Mouse (Mus musculus) olfactory bulb, adult 2 months (tissue): ENCODE results near the gene Tcte1. TPM values are rescaled to one million over a fixed set of nuclear protein-coding genes. Genes with fewer than 3 reads are reported as not detected.

ENCODE experiments used
- H3K27ac ChIP-seq: fragments of 200-500 bp; 2 replicates; pipeline ENCODE4 v1.5.1; 2012; ENCODE audit warnings: low read depth, low read length; ENCODE audit not compliant: insufficient read depth
- H3K4me1 ChIP-seq: fragments of 200-500 bp; 2 replicates; pipeline ENCODE4 v1.6.1; 2012; ENCODE audit warnings: low read length; ENCODE audit not compliant: control insufficient read depth, insufficient read depth
- H3K4me3 ChIP-seq: fragments of 200-500 bp; 2 replicates; pipeline ENCODE4 v1.5.1; 2012; ENCODE audit warnings: mild to moderate bottlenecking, low read depth, low read length, moderate library complexity; ENCODE audit not compliant: insufficient read depth
- CTCF ChIP-seq: fragments of 200-500 bp; IDR thresholded peaks from 2 replicates; pipeline ENCODE4 v1.5.1; 2012; ENCODE audit warnings: low read depth, mild to moderate bottlenecking, low read length, moderate library complexity; ENCODE audit not compliant: insufficient read depth
- POLR2A ChIP-seq: fragments of 200-500 bp; IDR thresholded peaks from 2 replicates; pipeline ENCODE4 v1.6.1; 2012; ENCODE audit warnings: mild to moderate bottlenecking, low read depth, low read length, moderate library complexity; ENCODE audit not compliant: insufficient read depth
- WGBS: fragments of 180-500 bp; shearing (Covaris S2); methylation state at CpG from one replicate; pipeline ENCODE4 v1.1.7; 2018; 5-methylcytosine and 5-hydroxymethylcytosine counted together
- polyA plus RNA-seq: library from polyadenylated mRNA; stranded (reverse); fragments of >200 nt; gene quantifications from 2 replicates; pipeline ENCODE4 v1.2.4, GENCODE M21; 2012; ENCODE audit warnings: low replicate concordance; ENCODE audit not compliant: missing spikeins, insufficient read depth, insufficient read length

Tcte1 gene
- polyA plus RNA-seq, 1 experiment = not detected

DNA sequence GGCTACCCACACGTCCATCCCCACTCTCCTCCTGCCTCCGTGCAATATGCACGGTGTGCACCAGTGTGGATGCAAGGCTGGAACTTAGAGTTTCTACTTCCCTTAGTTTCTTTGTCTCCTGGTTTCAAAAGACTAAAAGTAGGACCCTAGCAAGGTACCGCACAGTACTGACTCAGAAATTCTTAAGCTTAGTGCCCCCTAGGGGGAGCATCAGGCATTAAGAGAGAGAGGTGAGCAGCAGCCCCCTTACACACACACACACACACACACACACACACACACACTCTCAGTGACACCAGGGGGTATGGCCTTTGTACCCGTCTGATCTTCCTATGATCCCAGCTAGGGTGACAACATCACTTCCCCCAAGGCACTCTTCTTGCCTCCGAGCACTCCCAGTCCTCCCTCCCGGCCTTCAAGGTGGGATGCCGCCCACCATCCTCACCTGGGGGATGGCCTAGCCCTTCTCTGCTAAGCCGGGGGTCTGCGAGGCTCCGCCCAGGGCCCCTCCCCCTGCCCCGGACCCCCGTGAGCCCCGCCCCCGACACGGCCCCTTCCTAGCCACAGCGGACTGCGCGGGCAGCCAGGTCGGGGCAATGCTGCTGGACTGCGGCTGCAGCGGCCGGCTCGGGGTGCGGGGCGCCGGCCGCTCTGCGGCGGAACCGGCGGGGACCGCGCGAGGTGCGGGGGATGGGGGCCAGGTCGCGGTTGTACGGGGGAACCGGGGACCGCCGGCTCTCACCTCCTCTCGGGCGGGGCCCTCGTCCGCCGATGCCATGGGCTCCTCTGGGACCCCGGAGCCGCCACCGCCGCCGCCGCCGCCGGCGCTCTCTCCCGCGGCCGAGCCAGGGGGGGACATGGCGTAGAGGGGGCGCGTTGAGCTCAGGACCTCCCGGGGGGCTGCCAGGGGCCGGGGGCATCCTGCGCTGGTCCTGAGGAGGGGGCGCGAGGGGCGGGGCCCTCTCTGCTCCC lies 25.6 kb downstream of the Tcte1 start:
- peaks cover 42% of the 10 kb centered on the region for H3K4me1 ChIP-seq

DNA sequence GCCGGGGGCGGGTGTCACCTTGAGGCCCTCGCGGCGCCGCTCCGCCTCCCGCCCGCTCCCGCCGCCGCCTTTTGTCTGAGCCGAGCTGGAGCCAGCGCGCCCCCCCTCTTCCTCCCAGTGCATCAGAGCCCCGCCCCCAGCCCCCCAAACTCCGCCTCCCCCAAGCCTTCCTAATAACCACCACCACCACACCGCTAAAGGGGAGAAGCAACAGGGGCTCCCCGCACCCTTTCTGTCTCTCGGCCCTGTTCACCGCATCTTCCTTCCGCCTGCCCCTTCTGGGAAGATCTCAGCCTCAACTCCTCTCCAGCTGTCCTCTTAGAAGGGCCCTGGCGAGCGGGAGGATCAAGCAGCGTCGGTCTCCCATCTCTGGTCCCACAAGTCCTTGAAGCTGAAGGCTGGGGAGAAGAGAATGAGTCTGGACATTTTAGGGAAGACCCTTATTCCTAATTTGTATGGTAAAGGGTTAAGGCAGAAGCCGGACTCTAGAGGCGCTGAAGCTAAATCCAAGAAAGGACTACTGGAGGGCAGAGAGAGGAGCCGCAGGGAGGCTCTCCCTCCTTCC lies 26.5 kb downstream of the Tcte1 start, which contains the start of gene Tmem151b:
Gene Tmem151b, minus strand, starts transcription at position 61 of the 565 bp plus-strand sequence.
- Histone ChIP-seq H3K4me3 (peak within 1 kb of the TSS; percentile 76), H3K27ac (peak within 1 kb of the TSS; percentile 32), H3K4me1 (peaks cover 33% of the 10 kb centered on the region)
- WGBS = under 1% methylated on average over 12 of the region's 29 CpGs
- TF ChIP-seq CTCF (no peak), POLR2A (no peak)

More for the DNA sequence above, 25.6 kb downstream of the Tcte1 start:
- Histone ChIP-seq H3K4me3 (peak overlapping the region; percentile 76), H3K27ac (no peak overlapping the region; the same call in 1 of the 2 replicates)
- TF ChIP-seq CTCF (no peak), POLR2A (no peak)
- WGBS = 2% methylated on average over 65 of the region's 68 CpGs

DNA sequence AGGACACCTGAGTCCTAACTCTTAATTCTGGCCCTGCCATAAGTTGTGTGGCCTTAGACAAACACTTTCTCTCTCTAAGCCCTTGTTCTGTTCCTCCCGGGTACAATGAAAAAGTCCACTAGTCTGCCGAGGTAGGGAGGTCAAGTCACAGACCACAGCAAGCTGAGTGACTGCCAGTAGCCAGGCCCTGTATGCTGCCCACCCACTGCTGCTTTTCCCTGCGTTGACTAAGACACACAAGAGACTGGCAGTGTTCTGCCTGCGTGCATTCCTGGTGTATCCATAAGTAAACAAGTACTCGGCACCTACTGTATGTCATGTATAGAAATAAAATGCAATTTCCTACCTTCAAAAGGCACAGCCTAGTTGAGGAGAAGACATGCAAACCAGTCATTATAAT lies 27.0 kb downstream of the Tcte1 start:
- no peak overlapping the region for H3K4me3 ChIP-seq
- TF ChIP-seq CTCF (no peak), POLR2A (no peak)
- WGBS = 21% methylated on average over 5 of the region's 5 CpGs
- peaks cover 30% of the 10 kb centered on the region for H3K4me1 ChIP-seq
- no peak overlapping the region for H3K27ac ChIP-seq

DNA sequence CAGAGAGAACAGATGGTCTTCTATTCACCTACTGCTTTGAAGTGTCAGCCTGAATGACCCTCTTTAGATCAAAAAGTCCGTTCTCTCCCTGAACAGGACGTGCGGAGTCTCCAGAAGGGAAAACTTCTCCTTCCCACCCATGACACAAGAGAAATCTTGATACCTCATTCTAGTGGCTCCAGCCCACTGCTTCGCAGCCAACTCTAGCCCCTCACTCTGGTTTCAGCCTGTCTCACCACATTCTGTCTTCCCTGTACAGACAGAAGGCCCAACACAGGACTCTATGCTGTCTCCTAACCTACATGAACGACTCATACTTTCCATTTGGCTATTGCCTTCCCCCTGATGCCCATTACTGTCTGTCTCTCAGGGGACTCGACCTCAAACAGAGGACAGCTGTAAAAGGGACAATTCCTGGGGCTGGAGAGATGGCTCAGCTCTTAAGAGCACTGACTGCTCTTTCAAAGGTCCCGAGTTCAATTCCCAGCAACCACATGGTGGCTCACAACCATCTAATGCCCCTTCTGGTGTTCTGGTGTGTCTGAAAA lies 28.1 kb downstream of the Tcte1 start:
- Histone ChIP-seq H3K4me1 (peaks cover 34% of the 10 kb centered on the region), H3K27ac (no peak overlapping the region), H3K4me3 (no peak overlapping the region)
- WGBS = 77% methylated on average over 7 of the region's 7 CpGs
- no peak for TF ChIP-seq CTCF

DNA sequence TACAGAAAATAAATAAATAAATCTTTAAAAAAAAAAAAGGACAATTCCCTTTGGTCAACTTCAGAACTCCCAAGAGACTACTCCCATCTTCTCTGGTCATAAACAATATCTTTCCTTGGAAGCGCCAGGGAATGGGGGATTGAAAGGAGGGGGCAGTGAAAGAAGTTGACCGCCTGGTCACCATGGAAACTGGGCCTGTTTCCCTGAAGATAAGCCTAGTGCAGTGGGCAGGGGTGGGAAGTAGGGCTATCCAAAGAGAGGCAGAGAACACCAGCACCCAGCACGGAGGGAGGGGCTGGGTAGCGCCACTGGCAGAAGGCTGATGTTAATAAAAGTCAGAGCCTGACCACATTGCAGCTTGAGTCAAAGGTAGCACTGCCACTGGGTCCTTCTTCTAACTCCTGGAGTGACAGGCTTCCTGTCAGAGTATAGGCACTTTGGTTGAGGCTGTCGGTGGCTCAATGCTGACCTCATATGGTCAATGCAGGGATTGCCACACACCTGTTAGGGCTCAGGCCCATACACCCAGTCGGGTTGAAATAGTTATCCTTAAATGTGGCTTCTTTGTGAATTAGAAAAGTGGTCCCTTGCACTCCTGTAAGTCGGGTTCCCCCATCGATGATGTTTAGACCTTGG lies 28.7 kb downstream of the Tcte1 start:
- Histone ChIP-seq H3K4me3 (no peak overlapping the region), H3K4me1 (peaks cover 30% of the 10 kb centered on the region), H3K27ac (no peak overlapping the region)
- WGBS = 8% methylated on average over 8 of the region's 8 CpGs
- TF ChIP-seq CTCF (peak; percentile 32; the same call in 1 of the 2 replicates), POLR2A (no peak)

DNA sequence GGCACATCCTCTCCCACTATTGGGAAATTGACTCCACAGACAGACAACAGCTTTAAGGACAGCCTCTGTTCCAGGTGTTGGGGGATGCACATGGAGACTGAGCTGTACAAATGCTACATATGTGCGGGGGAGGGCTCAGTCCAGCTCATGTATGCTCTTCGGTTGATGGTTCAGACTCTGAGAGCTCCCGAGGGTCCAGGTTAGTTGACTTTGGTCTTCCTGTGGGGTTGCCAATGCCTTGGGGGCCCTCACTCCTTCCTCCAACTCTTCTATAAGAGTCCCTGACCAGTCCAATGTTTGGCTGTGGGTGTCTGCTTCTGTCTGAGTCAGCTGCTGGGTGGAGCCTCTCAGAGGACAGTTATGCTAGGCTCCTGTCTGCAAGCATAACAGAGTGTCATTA lies 29.8 kb downstream of the Tcte1 start:
- Histone ChIP-seq H3K4me3 (no peak overlapping the region), H3K27ac (no peak overlapping the region), H3K4me1 (peaks cover 25% of the 10 kb centered on the region)
- TF ChIP-seq CTCF (no peak), POLR2A (no peak)
- WGBS = 85% methylated on average over 3 of the region's 3 CpGs

DNA sequence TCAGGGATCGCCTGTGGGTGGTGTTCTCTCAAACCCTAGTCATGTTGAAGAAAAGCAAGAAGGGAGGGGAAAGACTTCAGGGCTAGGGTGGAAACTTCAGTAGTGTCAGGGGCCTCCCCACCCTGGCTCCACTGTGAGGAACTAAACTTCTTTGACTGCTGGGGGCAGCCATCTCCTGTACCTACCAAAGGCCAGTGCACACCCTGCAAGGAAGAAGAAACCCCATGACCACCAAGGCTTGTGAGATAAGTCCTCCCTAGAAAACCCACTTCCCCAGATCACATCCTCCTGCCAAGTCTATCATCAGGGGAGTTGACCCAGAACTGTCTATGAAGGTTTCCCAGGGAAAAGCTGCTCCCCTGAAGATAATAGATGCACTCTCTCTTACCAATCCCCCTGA lies 31.2 kb downstream of the Tcte1 start:
- WGBS = 42% methylated on average over 1 of the region's 1 CpGs
- Histone ChIP-seq H3K4me3 (no peak overlapping the region), H3K27ac (no peak overlapping the region), H3K4me1 (peaks cover 22% of the 10 kb centered on the region)
- TF ChIP-seq POLR2A (no peak), CTCF (no peak)

DNA sequence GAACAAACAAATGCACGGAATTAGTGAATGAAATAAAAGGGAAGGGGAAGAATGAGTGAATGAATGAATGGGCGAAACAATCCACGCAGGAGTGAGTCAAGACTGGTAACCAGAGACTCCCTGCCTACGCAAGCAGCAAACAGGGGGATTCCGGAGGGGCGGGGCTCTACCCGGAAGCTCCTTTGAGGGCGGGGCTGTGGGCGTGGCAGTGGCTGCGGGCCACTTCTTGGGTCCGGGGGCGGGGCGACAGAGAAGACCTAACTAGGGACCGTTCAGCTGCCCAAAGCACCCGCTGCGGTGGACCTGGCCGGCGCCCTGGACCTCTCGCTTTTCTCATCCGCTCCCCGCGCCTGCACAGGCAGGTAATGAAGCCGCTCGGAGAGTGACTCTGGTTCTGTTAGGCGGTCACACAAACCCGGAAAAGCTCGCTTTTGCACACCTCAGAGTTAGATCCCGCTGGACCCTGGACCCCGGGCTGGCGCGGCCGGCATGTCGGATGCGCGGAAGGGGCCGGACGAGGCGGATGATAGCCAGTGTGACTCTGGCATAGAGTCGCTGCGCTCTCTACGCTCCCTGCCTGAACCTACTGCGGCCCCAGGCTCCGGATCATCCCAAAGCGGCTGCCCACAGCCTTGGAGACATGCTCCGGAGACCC lies 32.3 kb downstream of the Tcte1 start, which contains the start of gene Nfkbie:
Gene Nfkbie, plus strand, starts transcription at position 252 of the 655 bp plus-strand sequence.
- H3K4me3 ChIP-seq = peak within 1 kb of the TSS; percentile 61
- no peak within 1 kb of the TSS for H3K27ac ChIP-seq
- TF ChIP-seq POLR2A (no peak), CTCF (no peak)
- WGBS = under 1% methylated on average over 45 of the region's 45 CpGs
- H3K4me1 ChIP-seq = peaks cover 15% of the 10 kb centered on the region

DNA sequence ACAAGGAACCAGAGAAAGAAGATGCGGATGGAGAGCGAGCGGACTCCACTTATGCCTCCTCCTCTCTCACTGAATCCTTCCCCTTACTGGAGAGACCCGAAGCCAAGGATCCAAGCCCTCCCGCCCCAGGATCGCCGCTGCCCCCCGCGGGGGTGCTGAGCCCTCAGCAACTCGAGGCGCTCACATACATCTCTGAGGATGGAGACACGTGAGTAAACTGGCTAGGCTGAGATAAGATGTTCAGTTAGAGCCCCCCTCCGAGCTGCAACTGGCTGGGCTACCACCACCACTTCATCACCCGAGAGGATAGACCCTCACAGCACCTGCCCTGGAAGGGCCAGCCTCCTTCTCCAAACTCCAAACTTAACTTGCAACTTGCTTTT lies 32.9 kb downstream of the Tcte1 start:
- WGBS = 5% methylated on average over 14 of the region's 14 CpGs
- H3K27ac ChIP-seq = no peak overlapping the region
- H3K4me1 ChIP-seq = peaks cover 15% of the 10 kb centered on the region
- peak overlapping the region; percentile 61 for H3K4me3 ChIP-seq
- no peak for TF ChIP-seq CTCF
- TF ChIP-seq POLR2A = no peak
